Mouse (Mus musculus): ENCODE measurements around the gene Hc.

GRCm38 (mm10) chr2:34945580-34945979 lies 115.7 kb downstream of the Hc start:
- TF ChIP-seq POLR2A (IDR thresholded peaks at IDR 0.05; ENCODE audit: low read depth, low read length) (no peak), CTCF (IDR thresholded peaks at IDR 0.05; ENCODE audit: extremely low read depth, insufficient read depth, insufficient read length, insufficient replicate concordance) (no peak)
